ENCODE assay signal across 1 mouse cellular context in genomic region chrX:8002971-8003370, GRCm38 (mm10).
TF ChIP-seq lines count a peak whose summit lies in the region.

No protein-coding gene starts in this region.

TF ChIP-seq in MEL, 35 proteins besides CTCF, POLR2A, EP300 and RAD21 (continued from another document):
- no peak for TF ChIP-seq USF2 (IDR thresholded peaks at IDR 0.05; ENCODE audit: borderline replicate concordance in 1 of 2, insufficient read depth in 1 of 2, low read depth in 1 of 2, low read length in 2 of 2)
- no peak for TF ChIP-seq ELF1 (IDR thresholded peaks at IDR 0.05; ENCODE audit: low read depth, low read length)
- peak; percentile 20 for TF ChIP-seq SMC3 (IDR thresholded peaks at IDR 0.05; ENCODE audit: low read depth, low read length)
- TF ChIP-seq MAFK (IDR thresholded peaks at IDR 0.05; ENCODE audit: borderline replicate concordance, low read depth, low read length): no peak
TF ChIP-seq in MEL: peak in this region for 2.
